Mouse (Mus musculus): Measurements from ENCODE around the gene Hnrnpul2. TPM values are rescaled to one million over a fixed set of nuclear protein-coding genes. Genes with fewer than 3 reads are reported as not detected.

Gene Hnrnpul2
- polyA plus RNA-seq, 1 experiment from 2014 or later, result 102 TPM

Other genes with a start within 250 kb of the Hnrnpul2 start
- gene Slc22a8, start 228.8 kb upstream of the Hnrnpul2 start, polyA plus RNA-seq (2015; fragmentation: Illumina TruSeq; extraction: RNeasy Lipid Tissue Mini Kit (QIAGEN cat#74804); ENCODE audit: low read depth, low replicate concordance), result 13.3 TPM
- 2.3 TPM for gene Slc22a6, start 202.0 kb upstream of the Hnrnpul2 start, polyA plus RNA-seq (2015; fragmentation: Illumina TruSeq; extraction: RNeasy Lipid Tissue Mini Kit (QIAGEN cat#74804); ENCODE audit: low read depth, low replicate concordance)
- 78.9 TPM for gene Chrm1, start 156.2 kb upstream of the Hnrnpul2 start, polyA plus RNA-seq (2015; fragmentation: Illumina TruSeq; extraction: RNeasy Lipid Tissue Mini Kit (QIAGEN cat#74804); ENCODE audit: low read depth, low replicate concordance)
- gene Slc3a2, start 96.6 kb upstream of the Hnrnpul2 start, polyA plus RNA-seq (2015; fragmentation: Illumina TruSeq; extraction: RNeasy Lipid Tissue Mini Kit (QIAGEN cat#74804); ENCODE audit: low read depth, low replicate concordance), result 155 TPM
- 52.0 TPM for gene Wdr74, start 84.2 kb upstream of the Hnrnpul2 start, polyA plus RNA-seq (2015; fragmentation: Illumina TruSeq; extraction: RNeasy Lipid Tissue Mini Kit (QIAGEN cat#74804); ENCODE audit: low read depth, low replicate concordance)
- not detected for gene 1700092M07Rik, start 79.3 kb upstream of the Hnrnpul2 start, polyA plus RNA-seq (2015; fragmentation: Illumina TruSeq; extraction: RNeasy Lipid Tissue Mini Kit (QIAGEN cat#74804); ENCODE audit: low read depth, low replicate concordance)
- gene Stx5a, start 78.6 kb upstream of the Hnrnpul2 start, polyA plus RNA-seq (2015; fragmentation: Illumina TruSeq; extraction: RNeasy Lipid Tissue Mini Kit (QIAGEN cat#74804); ENCODE audit: low read depth, low replicate concordance), result 93.3 TPM
- 89.5 TPM for gene Nxf1, start 62.9 kb upstream of the Hnrnpul2 start, polyA plus RNA-seq (2015; fragmentation: Illumina TruSeq; extraction: RNeasy Lipid Tissue Mini Kit (QIAGEN cat#74804); ENCODE audit: low read depth, low replicate concordance)
- gene Tmem223, start 49.0 kb upstream of the Hnrnpul2 start, polyA plus RNA-seq (2015; fragmentation: Illumina TruSeq; extraction: RNeasy Lipid Tissue Mini Kit (QIAGEN cat#74804); ENCODE audit: low read depth, low replicate concordance), result 109 TPM
- gene Tmem179b, start 45.5 kb upstream of the Hnrnpul2 start, polyA plus RNA-seq (2015; fragmentation: Illumina TruSeq; extraction: RNeasy Lipid Tissue Mini Kit (QIAGEN cat#74804); ENCODE audit: low read depth, low replicate concordance), result 11.0 TPM
- gene Taf6l, start 33.6 kb upstream of the Hnrnpul2 start, polyA plus RNA-seq (2015; fragmentation: Illumina TruSeq; extraction: RNeasy Lipid Tissue Mini Kit (QIAGEN cat#74804); ENCODE audit: low read depth, low replicate concordance), result 12.2 TPM
- gene Polr2g, start 21.4 kb upstream of the Hnrnpul2 start, polyA plus RNA-seq (2015; fragmentation: Illumina TruSeq; extraction: RNeasy Lipid Tissue Mini Kit (QIAGEN cat#74804); ENCODE audit: low read depth, low replicate concordance), result 206 TPM
- 4.3 TPM for gene Zbtb3, start 17.5 kb upstream of the Hnrnpul2 start, polyA plus RNA-seq (2015; fragmentation: Illumina TruSeq; extraction: RNeasy Lipid Tissue Mini Kit (QIAGEN cat#74804); ENCODE audit: low read depth, low replicate concordance)
- gene Ttc9c, start 677 bp upstream of the Hnrnpul2 start, polyA plus RNA-seq (2015; fragmentation: Illumina TruSeq; extraction: RNeasy Lipid Tissue Mini Kit (QIAGEN cat#74804); ENCODE audit: low read depth, low replicate concordance), result 38.9 TPM
- gene AC129217.1, start 9.8 kb downstream of the Hnrnpul2 start, polyA plus RNA-seq (2015; fragmentation: Illumina TruSeq; extraction: RNeasy Lipid Tissue Mini Kit (QIAGEN cat#74804); ENCODE audit: low read depth, low replicate concordance), result not detected
- 92.5 TPM for gene Bscl2, start 17.5 kb downstream of the Hnrnpul2 start, polyA plus RNA-seq (2015; fragmentation: Illumina TruSeq; extraction: RNeasy Lipid Tissue Mini Kit (QIAGEN cat#74804); ENCODE audit: low read depth, low replicate concordance)
- gene Gng3, start 19.2 kb downstream of the Hnrnpul2 start, polyA plus RNA-seq (2015; fragmentation: Illumina TruSeq; extraction: RNeasy Lipid Tissue Mini Kit (QIAGEN cat#74804); ENCODE audit: low read depth, low replicate concordance), result 191 TPM
- gene Lrrn4cl, start 30.8 kb downstream of the Hnrnpul2 start, polyA plus RNA-seq (2015; fragmentation: Illumina TruSeq; extraction: RNeasy Lipid Tissue Mini Kit (QIAGEN cat#74804); ENCODE audit: low read depth, low replicate concordance), result 0.82 TPM
- gene Ubxn1, start 51.5 kb downstream of the Hnrnpul2 start, polyA plus RNA-seq (2015; fragmentation: Illumina TruSeq; extraction: RNeasy Lipid Tissue Mini Kit (QIAGEN cat#74804); ENCODE audit: low read depth, low replicate concordance), result 140 TPM
- gene Uqcc3, start 60.9 kb downstream of the Hnrnpul2 start, polyA plus RNA-seq (2015; fragmentation: Illumina TruSeq; extraction: RNeasy Lipid Tissue Mini Kit (QIAGEN cat#74804); ENCODE audit: low read depth, low replicate concordance), result 52.0 TPM
- 15.7 TPM for gene Lbhd1, start 63.7 kb downstream of the Hnrnpul2 start, polyA plus RNA-seq (2015; fragmentation: Illumina TruSeq; extraction: RNeasy Lipid Tissue Mini Kit (QIAGEN cat#74804); ENCODE audit: low read depth, low replicate concordance)
- not detected for gene Gm49403, start 63.9 kb downstream of the Hnrnpul2 start, polyA plus RNA-seq (2015; fragmentation: Illumina TruSeq; extraction: RNeasy Lipid Tissue Mini Kit (QIAGEN cat#74804); ENCODE audit: low read depth, low replicate concordance)
- 47.2 TPM for gene 1810009A15Rik, start 68.8 kb downstream of the Hnrnpul2 start, polyA plus RNA-seq (2015; fragmentation: Illumina TruSeq; extraction: RNeasy Lipid Tissue Mini Kit (QIAGEN cat#74804); ENCODE audit: low read depth, low replicate concordance)
- gene Gm49416, start 68.9 kb downstream of the Hnrnpul2 start, polyA plus RNA-seq (2015; fragmentation: Illumina TruSeq; extraction: RNeasy Lipid Tissue Mini Kit (QIAGEN cat#74804); ENCODE audit: low read depth, low replicate concordance), result not detected
- 12.2 TPM for gene Ints5, start 73.0 kb downstream of the Hnrnpul2 start, polyA plus RNA-seq (2015; fragmentation: Illumina TruSeq; extraction: RNeasy Lipid Tissue Mini Kit (QIAGEN cat#74804); ENCODE audit: low read depth, low replicate concordance)
- 81.9 TPM for gene Ganab, start 78.1 kb downstream of the Hnrnpul2 start, polyA plus RNA-seq (2015; fragmentation: Illumina TruSeq; extraction: RNeasy Lipid Tissue Mini Kit (QIAGEN cat#74804); ENCODE audit: low read depth, low replicate concordance)
- 219 TPM for gene B3gat3, start 100.4 kb downstream of the Hnrnpul2 start, polyA plus RNA-seq (2015; fragmentation: Illumina TruSeq; extraction: RNeasy Lipid Tissue Mini Kit (QIAGEN cat#74804); ENCODE audit: low read depth, low replicate concordance)
- 10.4 TPM for gene Rom1, start 109.3 kb downstream of the Hnrnpul2 start, polyA plus RNA-seq (2015; fragmentation: Illumina TruSeq; extraction: RNeasy Lipid Tissue Mini Kit (QIAGEN cat#74804); ENCODE audit: low read depth, low replicate concordance)
- gene Eml3, start 109.5 kb downstream of the Hnrnpul2 start, polyA plus RNA-seq (2015; fragmentation: Illumina TruSeq; extraction: RNeasy Lipid Tissue Mini Kit (QIAGEN cat#74804); ENCODE audit: low read depth, low replicate concordance), result 10.3 TPM
- gene Mta2, start 121.9 kb downstream of the Hnrnpul2 start, polyA plus RNA-seq (2015; fragmentation: Illumina TruSeq; extraction: RNeasy Lipid Tissue Mini Kit (QIAGEN cat#74804); ENCODE audit: low read depth, low replicate concordance), result 42.2 TPM
- gene Tut1, start 133.8 kb downstream of the Hnrnpul2 start, polyA plus RNA-seq (2015; fragmentation: Illumina TruSeq; extraction: RNeasy Lipid Tissue Mini Kit (QIAGEN cat#74804); ENCODE audit: low read depth, low replicate concordance), result 16.9 TPM
- 367 TPM for gene Eef1g, start 147.0 kb downstream of the Hnrnpul2 start, polyA plus RNA-seq (2015; fragmentation: Illumina TruSeq; extraction: RNeasy Lipid Tissue Mini Kit (QIAGEN cat#74804); ENCODE audit: low read depth, low replicate concordance)
- gene Ahnak, start 169.3 kb downstream of the Hnrnpul2 start, polyA plus RNA-seq (2015; fragmentation: Illumina TruSeq; extraction: RNeasy Lipid Tissue Mini Kit (QIAGEN cat#74804); ENCODE audit: low read depth, low replicate concordance), result 5.2 TPM

Data from brain, adult 10 weeks (tissue).